Mouse (Mus musculus): ENCODE results near the gene Olfr1445. TPM values are rescaled to one million over a fixed set of nuclear protein-coding genes. Genes with fewer than 3 reads are reported as not detected.

Olfr1445 gene
- not detected in 2 replicates for polyA plus RNA-seq (2012; rRNA removed)

DNA sequence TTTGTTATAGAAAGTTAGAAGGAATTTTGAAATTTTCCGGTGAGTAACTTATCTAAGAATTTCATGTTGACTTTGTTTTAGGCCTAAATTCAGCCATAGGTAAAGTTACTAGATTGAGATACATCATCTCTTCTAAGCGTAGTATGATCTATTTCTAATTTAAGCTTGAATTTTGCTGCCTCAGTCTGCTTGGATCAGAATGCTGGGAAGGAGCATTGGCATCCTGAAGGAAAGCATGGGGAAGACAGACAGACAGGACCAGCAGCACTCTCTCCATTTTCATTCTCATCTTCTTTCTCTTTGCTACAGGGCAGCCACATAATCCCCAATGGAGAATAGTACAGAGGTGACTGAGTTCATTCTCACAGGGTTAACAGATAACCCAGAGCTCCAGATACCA lies at the start of gene Olfr1445:
Olfr1445 (plus strand) TSS at position 301 of the 400 bp plus-strand sequence.
- WGBS: 83% methylated on average over 2 of the region's 2 CpGs

DNA sequence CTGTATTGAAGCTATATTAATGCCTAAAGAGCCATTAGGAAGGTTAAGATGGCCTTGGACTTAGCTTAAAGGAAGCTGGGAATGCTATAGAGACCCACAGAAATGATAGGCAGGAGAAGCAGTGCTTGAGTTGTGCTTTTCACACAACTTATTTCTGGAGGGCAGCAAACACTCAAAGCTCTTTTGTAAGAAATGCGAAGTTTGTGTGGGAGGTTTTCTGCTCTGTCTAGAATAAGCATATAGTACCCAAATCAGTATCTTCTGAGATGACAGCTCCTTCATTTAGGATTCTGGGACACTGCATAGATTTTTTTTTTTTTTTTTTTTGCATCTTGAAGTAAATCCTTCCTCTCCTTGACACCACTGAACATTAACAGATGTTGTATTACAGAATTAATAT lies 45.1 kb upstream of the Olfr1445 start:
- DNase-seq: no peak
- TF ChIP-seq POLR2A (IDR thresholded peaks at IDR 0.05; ENCODE audit: borderline replicate concordance, insufficient read depth, low read length): no peak
- Histone ChIP-seq H3K27ac (ENCODE audit: insufficient read depth, low read length) (no peak overlapping the region), H3K4me3 (replicated peaks; ENCODE audit: insufficient read depth, low read depth, low read length) (no peak overlapping the region), H3K4me1 (ENCODE audit: control insufficient read depth, insufficient read depth, low read length) (no peaks in the 10 kb centered on the region), H3K27me3 (ENCODE audit: control insufficient read depth, insufficient read depth, low read length) (no peaks in the 10 kb centered on the region)
- 92% methylated on average over 1 of the region's 1 CpGs for WGBS

More for the DNA sequence above, at the start of gene Olfr1445:
- no peak within 1 kb of the TSS for H3K4me3 ChIP-seq (replicated peaks; ENCODE audit: insufficient read depth, low read depth, low read length)
- no peak within 1 kb of the TSS for H3K27ac ChIP-seq (ENCODE audit: insufficient read depth, low read length)
- H3K27me3 ChIP-seq (ENCODE audit: control insufficient read depth, insufficient read depth, low read length): no peaks in the 10 kb centered on the region
- no peaks in the 10 kb centered on the region for H3K4me1 ChIP-seq (ENCODE audit: control insufficient read depth, insufficient read depth, low read length)
- no peak for DNase-seq
- no peak for TF ChIP-seq POLR2A (IDR thresholded peaks at IDR 0.05; ENCODE audit: borderline replicate concordance, insufficient read depth, low read length)
- no peak for TF ChIP-seq CTCF (IDR thresholded peaks at IDR 0.05; ENCODE audit: borderline replicate concordance, insufficient read depth, low read depth, low read length)

DNA sequence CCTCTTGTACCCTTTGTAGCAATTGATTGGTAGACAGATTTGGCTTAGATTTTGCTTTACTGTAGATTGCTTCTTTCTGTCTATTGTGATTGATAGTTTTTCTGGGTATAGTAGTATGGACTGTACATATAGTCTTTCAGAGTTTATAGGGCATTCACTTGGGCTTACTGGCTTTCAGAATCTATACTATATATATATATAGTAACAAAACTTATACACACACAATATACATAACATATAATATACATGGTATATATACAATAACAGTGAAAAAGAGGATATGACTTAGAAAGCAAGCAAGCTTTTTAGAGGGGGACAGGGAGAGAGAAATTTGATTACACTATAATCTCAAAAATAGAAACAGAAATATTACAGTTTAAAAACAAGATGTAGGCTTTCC lies 37.3 kb upstream of the Olfr1445 start, which contains the start of gene Gm5244:
Gm5244 (plus strand) TSS at position 301 of the 400 bp plus-strand sequence.
- H3K27ac ChIP-seq (ENCODE audit: insufficient read depth, low read length): no peak within 1 kb of the TSS
- DNase-seq: no peak
- no peaks in the 10 kb centered on the region for H3K27me3 ChIP-seq (ENCODE audit: control insufficient read depth, insufficient read depth, low read length)
- H3K4me3 ChIP-seq (replicated peaks; ENCODE audit: insufficient read depth, low read depth, low read length): no peak within 1 kb of the TSS
- no peaks in the 10 kb centered on the region for H3K4me1 ChIP-seq (ENCODE audit: control insufficient read depth, insufficient read depth, low read length)
- TF ChIP-seq POLR2A (IDR thresholded peaks at IDR 0.05; ENCODE audit: borderline replicate concordance, insufficient read depth, low read length) (no peak), CTCF (IDR thresholded peaks at IDR 0.05; ENCODE audit: borderline replicate concordance, insufficient read depth, low read depth, low read length) (no peak)

DNA sequence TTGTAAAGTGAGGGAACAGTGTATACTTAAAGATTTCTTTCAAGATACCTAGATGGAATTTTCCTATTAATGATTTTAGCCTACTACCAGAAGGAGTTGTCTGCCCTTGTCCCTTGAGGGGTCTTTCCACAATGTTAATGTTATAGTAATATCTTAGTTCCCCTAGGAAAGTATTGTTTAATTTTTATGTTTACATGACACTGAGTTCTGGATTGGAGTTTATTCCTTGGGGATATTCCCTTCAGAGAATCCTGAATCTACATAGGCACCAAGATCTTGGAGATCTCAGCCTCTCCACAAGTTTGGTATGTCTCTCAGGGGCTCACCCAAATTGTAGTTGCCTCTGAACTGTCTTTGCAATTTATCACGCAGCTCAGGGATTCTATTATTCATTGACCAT lies 26.7 kb upstream of the Olfr1445 start, which contains the start of gene Olfr1444:
Olfr1444 (plus strand) TSS at position 301 of the 400 bp plus-strand sequence.
- 53% methylated on average over 1 of the region's 1 CpGs for WGBS
- DNase-seq: no peak
- no peak for TF ChIP-seq CTCF (IDR thresholded peaks at IDR 0.05; ENCODE audit: borderline replicate concordance, insufficient read depth, low read depth, low read length)
- TF ChIP-seq POLR2A (IDR thresholded peaks at IDR 0.05; ENCODE audit: borderline replicate concordance, insufficient read depth, low read length): no peak

DNA sequence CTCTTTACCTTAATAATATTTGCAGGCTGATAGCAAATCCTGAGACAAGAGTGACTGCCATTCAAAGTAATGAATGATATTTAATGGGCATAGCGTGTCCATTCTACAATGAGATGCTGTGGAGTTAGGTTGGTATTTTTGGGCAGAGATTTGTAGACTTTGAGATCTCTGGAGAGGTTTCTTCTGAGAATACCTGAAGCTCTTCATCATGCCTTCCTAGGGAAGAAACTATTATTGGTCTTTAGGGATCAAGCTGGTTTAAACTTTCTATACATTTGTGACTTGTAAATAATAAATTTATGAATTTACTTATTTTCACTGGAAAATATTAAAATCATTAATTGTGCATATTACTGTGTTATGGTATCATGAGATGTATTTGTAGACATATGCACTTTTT lies 9.8 kb downstream of the Olfr1445 start, which contains the start of gene Olfr1446:
Olfr1446 (minus strand) TSS at position 101 of the 400 bp plus-strand sequence.
- H3K4me3 ChIP-seq (replicated peaks; ENCODE audit: insufficient read depth, low read depth, low read length): no peak within 1 kb of the TSS

More for the DNA sequence above, 26.7 kb upstream of the Olfr1445 start, which contains the start of gene Olfr1444:
- Histone ChIP-seq H3K4me3 (replicated peaks; ENCODE audit: insufficient read depth, low read depth, low read length) (no peak within 1 kb of the TSS), H3K27me3 (ENCODE audit: control insufficient read depth, insufficient read depth, low read length) (no peaks in the 10 kb centered on the region), H3K27ac (ENCODE audit: insufficient read depth, low read length) (no peak within 1 kb of the TSS), H3K4me1 (ENCODE audit: control insufficient read depth, insufficient read depth, low read length) (no peaks in the 10 kb centered on the region)

DNA sequence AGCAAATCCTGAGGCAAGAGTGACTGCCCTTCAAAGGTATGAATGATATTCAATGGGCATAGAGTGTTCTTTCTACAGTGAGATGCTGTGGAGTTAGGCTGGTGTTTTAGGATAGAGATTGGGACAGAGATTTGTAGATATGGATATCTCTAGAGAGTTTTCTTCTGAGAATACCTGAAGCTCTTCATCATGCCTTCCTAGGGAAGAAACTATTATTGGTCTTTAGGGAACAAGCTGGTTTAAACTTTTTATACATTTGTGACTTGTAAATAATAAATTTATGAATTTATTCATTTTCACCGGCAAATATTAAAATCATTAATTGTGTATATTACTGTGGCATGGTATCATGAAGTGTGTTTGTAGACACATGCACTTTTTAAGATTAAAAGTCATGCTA lies 20.0 kb downstream of the Olfr1445 start, which contains the start of gene Olfr1447:
Olfr1447 (minus strand) TSS at position 101 of the 400 bp plus-strand sequence.
- H3K4me1 ChIP-seq (ENCODE audit: control insufficient read depth, insufficient read depth, low read length): no peaks in the 10 kb centered on the region
- H3K27me3 ChIP-seq (ENCODE audit: control insufficient read depth, insufficient read depth, low read length): no peaks in the 10 kb centered on the region
- TF ChIP-seq CTCF (IDR thresholded peaks at IDR 0.05; ENCODE audit: borderline replicate concordance, insufficient read depth, low read depth, low read length): no peak
- no peak within 1 kb of the TSS for H3K27ac ChIP-seq (ENCODE audit: insufficient read depth, low read length)
- 89% methylated on average over 1 of the region's 1 CpGs for WGBS
- no peak for DNase-seq
- no peak within 1 kb of the TSS for H3K4me3 ChIP-seq (replicated peaks; ENCODE audit: insufficient read depth, low read depth, low read length)

More for the DNA sequence above, 9.8 kb downstream of the Olfr1445 start, which contains the start of gene Olfr1446:
- no peak for DNase-seq
- no peaks in the 10 kb centered on the region for H3K27me3 ChIP-seq (ENCODE audit: control insufficient read depth, insufficient read depth, low read length)
- H3K27ac ChIP-seq (ENCODE audit: insufficient read depth, low read length): no peak within 1 kb of the TSS
- no peak for TF ChIP-seq CTCF (IDR thresholded peaks at IDR 0.05; ENCODE audit: borderline replicate concordance, insufficient read depth, low read depth, low read length)
- TF ChIP-seq POLR2A (IDR thresholded peaks at IDR 0.05; ENCODE audit: borderline replicate concordance, insufficient read depth, low read length): no peak
- no peaks in the 10 kb centered on the region for H3K4me1 ChIP-seq (ENCODE audit: control insufficient read depth, insufficient read depth, low read length)
- 71% methylated on average over 1 of the region's 1 CpGs for WGBS

DNA sequence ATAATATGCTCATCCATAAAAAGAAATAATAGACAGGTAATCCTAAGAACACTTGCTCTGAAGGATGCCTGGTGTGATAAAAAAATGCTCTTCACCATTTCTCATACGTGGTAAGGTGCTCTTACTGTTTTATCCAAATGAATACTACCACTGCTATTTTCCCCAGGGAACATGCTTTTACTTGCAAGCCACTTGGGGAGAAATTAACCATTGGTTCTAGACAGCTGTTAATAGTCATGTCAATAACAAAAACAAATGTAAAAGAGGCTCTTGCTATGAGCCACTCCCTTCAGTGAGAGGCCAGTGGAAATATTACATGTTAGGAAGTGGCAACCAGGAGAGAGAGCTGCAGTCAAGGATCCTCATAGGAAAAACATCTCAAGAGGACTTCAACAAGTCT lies 40.7 kb downstream of the Olfr1445 start, which contains the start of gene Olfr1448:
Olfr1448 (minus strand) TSS at position 101 of the 400 bp plus-strand sequence.
- DNase-seq: no peak
- no peaks in the 10 kb centered on the region for H3K27me3 ChIP-seq (ENCODE audit: control insufficient read depth, insufficient read depth, low read length)
- no peak within 1 kb of the TSS for H3K27ac ChIP-seq (ENCODE audit: insufficient read depth, low read length)
- 68% methylated on average over 1 of the region's 1 CpGs for WGBS
- no peaks in the 10 kb centered on the region for H3K4me1 ChIP-seq (ENCODE audit: control insufficient read depth, insufficient read depth, low read length)
- no peak for TF ChIP-seq POLR2A (IDR thresholded peaks at IDR 0.05; ENCODE audit: borderline replicate concordance, insufficient read depth, low read length)
- no peak for TF ChIP-seq CTCF (IDR thresholded peaks at IDR 0.05; ENCODE audit: borderline replicate concordance, insufficient read depth, low read depth, low read length)
- no peak within 1 kb of the TSS for H3K4me3 ChIP-seq (replicated peaks; ENCODE audit: insufficient read depth, low read depth, low read length)

DNA sequence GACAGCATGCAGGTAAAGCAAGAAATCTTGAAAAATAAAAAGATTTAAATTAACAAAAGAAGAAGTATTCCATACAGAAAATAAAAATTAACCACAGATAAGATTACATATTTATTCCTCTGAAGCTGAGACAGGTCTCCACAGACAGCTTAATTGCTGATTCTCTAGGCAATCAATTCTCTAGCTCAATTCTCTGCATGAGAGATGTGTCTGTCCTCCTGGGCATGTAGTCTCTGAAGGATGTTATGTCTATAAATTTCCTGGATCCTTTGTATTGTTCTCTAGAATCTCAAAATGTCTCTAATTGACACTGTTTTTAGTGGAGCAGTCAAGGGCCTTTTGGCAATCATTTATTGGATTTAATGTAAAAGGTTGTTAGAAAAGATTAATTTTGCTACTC lies 46.9 kb downstream of the Olfr1445 start, which contains the start of gene Olfr1449:
Olfr1449 (plus strand) TSS at position 301 of the 400 bp plus-strand sequence.
- Histone ChIP-seq H3K27ac (ENCODE audit: insufficient read depth, low read length) (no peak within 1 kb of the TSS), H3K4me3 (replicated peaks; ENCODE audit: insufficient read depth, low read depth, low read length) (no peak within 1 kb of the TSS), H3K4me1 (ENCODE audit: control insufficient read depth, insufficient read depth, low read length) (no peaks in the 10 kb centered on the region), H3K27me3 (ENCODE audit: control insufficient read depth, insufficient read depth, low read length) (no peaks in the 10 kb centered on the region)
- DNase-seq: no peak
- no peak for TF ChIP-seq CTCF (IDR thresholded peaks at IDR 0.05; ENCODE audit: borderline replicate concordance, insufficient read depth, low read depth, low read length)
- no peak for TF ChIP-seq POLR2A (IDR thresholded peaks at IDR 0.05; ENCODE audit: borderline replicate concordance, insufficient read depth, low read length)

Other genes starting within 250 kb of the Olfr1445 start
- gene Olfr1442, start 213.4 kb upstream of the Olfr1445 start, polyA plus RNA-seq (2012; rRNA removed): not detected in 2 replicates
- not detected in 2 replicates for gene Olfr1443, start 205.7 kb upstream of the Olfr1445 start, polyA plus RNA-seq (2012; rRNA removed)
- gene Keg1, start 188.1 kb upstream of the Olfr1445 start, polyA plus RNA-seq (2012; rRNA removed): not detected in 2 replicates
- gene Cntf, start 118.2 kb upstream of the Olfr1445 start, polyA plus RNA-seq (2012; rRNA removed): 3.8 and 4.5 TPM in 2 replicates
- gene Zfp91, start 87.7 kb upstream of the Olfr1445 start, polyA plus RNA-seq (2012; rRNA removed): 57.6 TPM in 2 replicates
- 0.95 and 1.1 TPM in 2 replicates for gene Lpxn, start 87.7 kb upstream of the Olfr1445 start, polyA plus RNA-seq (2012; rRNA removed)
- not detected in 2 replicates for gene Gm5244, start 37.2 kb upstream of the Olfr1445 start, polyA plus RNA-seq (2012; rRNA removed)
- gene Olfr1444, start 26.6 kb upstream of the Olfr1445 start, polyA plus RNA-seq (2012; rRNA removed): not detected in 2 replicates
- not detected in 2 replicates for gene Olfr1446, start 9.7 kb downstream of the Olfr1445 start, polyA plus RNA-seq (2012; rRNA removed)
- gene Olfr1447, start 19.9 kb downstream of the Olfr1445 start, polyA plus RNA-seq (2012; rRNA removed): not detected in 2 replicates
- gene Olfr1448, start 40.6 kb downstream of the Olfr1445 start, polyA plus RNA-seq (2012; rRNA removed): not detected in 2 replicates
- gene Olfr1449, start 47.0 kb downstream of the Olfr1445 start, polyA plus RNA-seq (2012; rRNA removed): not detected in 2 replicates
- gene Olfr1450, start 66.4 kb downstream of the Olfr1445 start, polyA plus RNA-seq (2012; rRNA removed): not detected in 2 replicates
- not detected in 2 replicates for gene Olfr1451, start 111.2 kb downstream of the Olfr1445 start, polyA plus RNA-seq (2012; rRNA removed)
- not detected in 2 replicates for gene Olfr1453, start 144.5 kb downstream of the Olfr1445 start, polyA plus RNA-seq (2012; rRNA removed)
- gene Olfr1454, start 176.8 kb downstream of the Olfr1445 start, polyA plus RNA-seq (2012; rRNA removed): not detected in 2 replicates
- not detected in 2 replicates for gene Olfr1457, start 214.0 kb downstream of the Olfr1445 start, polyA plus RNA-seq (2012; rRNA removed)
- gene Olfr1458, start 222.9 kb downstream of the Olfr1445 start, polyA plus RNA-seq (2012; rRNA removed): not detected in 2 replicates